Comparison of ENCODE assay signal across 13 mouse cellular contexts in the genomic region with DNA sequence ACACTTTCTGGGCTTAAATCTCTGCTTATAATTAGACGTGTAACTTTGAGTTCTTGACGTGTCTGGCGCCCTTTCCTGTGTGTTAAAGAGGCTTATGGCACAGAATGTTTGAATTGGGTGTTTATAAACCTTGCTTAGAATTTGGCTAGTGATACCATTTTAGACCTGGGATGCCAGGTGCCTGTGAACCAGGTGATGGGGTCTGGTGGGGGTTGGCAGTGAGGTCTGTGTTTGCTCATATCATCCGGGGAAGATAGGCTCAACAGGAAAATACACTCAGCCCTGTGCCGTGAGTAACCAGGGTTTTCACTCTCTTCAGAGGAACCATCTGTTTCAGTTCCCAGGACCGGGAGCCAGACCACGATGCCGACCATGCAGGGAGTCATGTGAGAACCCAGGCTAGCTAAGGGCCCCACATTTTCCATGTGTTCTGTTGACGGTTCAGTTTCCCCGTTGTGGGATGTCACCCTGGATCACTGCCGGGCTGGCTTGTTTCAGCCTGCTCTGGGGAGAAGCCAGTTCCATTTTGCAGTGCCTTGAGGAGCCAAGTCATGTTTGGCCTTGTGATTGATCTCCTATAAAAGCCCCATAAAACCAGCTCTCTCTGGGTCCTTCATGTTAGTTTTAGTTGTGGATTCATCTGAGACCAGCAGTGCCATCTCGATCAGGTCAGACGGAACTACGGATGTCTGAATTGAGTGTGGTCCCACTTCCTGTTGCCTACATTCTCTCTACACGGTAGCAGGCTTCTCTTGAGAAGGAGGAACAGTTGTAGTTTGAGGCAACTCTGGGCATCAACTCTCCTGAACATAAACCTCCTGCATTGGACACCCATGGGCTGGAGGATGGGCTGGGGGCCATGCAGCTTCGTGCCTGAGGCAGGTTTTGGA.
DNase-seq lines count a peak whose midpoint lies in the region; ATAC-seq lines count a peak whose summit lies in the region.
"Had no signal": no experiment of that assay in that cellular context is flagged by ENCODE, and none has a peak within 500 bp of the region (broad histone marks: within the 10 kb centered on the region; RNA-seq: fewer than 3 reads in every experiment).

No protein-coding gene starts in this region.

- DNase-seq in heart, adult 18-20 months, result peak; percentile 44 to 54
- DNase-seq in brain, adult 2 months (ENCODE audit: low read depth, low spot score), result peak; percentile 65
- peak; percentile 91 for DNase-seq in fibroblast of lung, adult 2 months (ENCODE audit: low read depth)
- peak; percentile 48 to 50 for DNase-seq in layer of hippocampus, postnatal 10 days (ENCODE audit: low spot score in 2 of 2)
- no peak for DNase-seq in kidney, postnatal 25 days
- DNase-seq in left cerebral cortex, adult 8-10 months (ENCODE audit: low spot score in 2 of 2), result no peak
- DNase-seq: kidney, adult 9 months had no signal

- H3K9ac ChIP-seq in heart, embryonic 12.5 days, result no peak overlapping the region
- no peak overlapping the region for H3K9ac ChIP-seq in midbrain, embryonic 16.5 days (ENCODE audit: low read depth, low read length)
- H3K9ac ChIP-seq: limb, embryonic 12.5 days; stomach, embryonic 15.5 days had no signal

- no peak overlapping the region for H3K27ac ChIP-seq in heart, embryonic 12.5 days (ENCODE audit: poor library complexity, severe bottlenecking)
- no peak overlapping the region for H3K27ac ChIP-seq in midbrain, embryonic 16.5 days (ENCODE audit: low read length)
- H3K27ac ChIP-seq: heart, adult 2 months; limb, embryonic 12.5 days had no signal

- WGBS in heart, embryonic 12.5 days, result 84% methylated on average over 16 of the region's 16 CpGs
- 94% methylated on average over 16 of the region's 16 CpGs for WGBS in midbrain, embryonic 16.5 days

- peaks cover 26% of the 10 kb centered on the region for H3K36me3 ChIP-seq in heart, embryonic 12.5 days
- no peaks in the 10 kb centered on the region for H3K36me3 ChIP-seq in midbrain, embryonic 16.5 days (ENCODE audit: control insufficient read depth, insufficient read depth, low read length)
- H3K36me3 ChIP-seq: stomach, embryonic 15.5 days had no signal

- no peak for ATAC-seq in heart, embryonic 12.5 days (ENCODE audit: insufficient number of reproducible peaks, low FRiP score)
- no peak for ATAC-seq in midbrain, embryonic 16.5 days

- H3K4me1 ChIP-seq in heart, embryonic 12.5 days (replicated peaks), result peaks cover 4% of the 10 kb centered on the region; the same call in 1 of the 2 replicates
- no peaks in the 10 kb centered on the region for H3K4me1 ChIP-seq in midbrain, embryonic 16.5 days (ENCODE audit: control insufficient read depth, insufficient read depth, low read length)
- H3K4me1 ChIP-seq: stomach, embryonic 15.5 days had no signal

- no peak overlapping the region for H3K4me3 ChIP-seq in heart, embryonic 12.5 days
- H3K4me3 ChIP-seq in midbrain, embryonic 16.5 days (ENCODE audit: low read depth, low read length), result no peak overlapping the region
- H3K4me3 ChIP-seq: heart, adult 2 months; limb, embryonic 12.5 days; stomach, embryonic 15.5 days had no signal

- no peak overlapping the region for H3K4me2 ChIP-seq in heart, embryonic 12.5 days
- no peak overlapping the region for H3K4me2 ChIP-seq in midbrain, embryonic 16.5 days (ENCODE audit: low read length)
- H3K4me2 ChIP-seq: limb, embryonic 12.5 days; stomach, embryonic 15.5 days had no signal

- H3K27me3 ChIP-seq in heart, embryonic 12.5 days (replicated peaks), result no peaks in the 10 kb centered on the region
- no peaks in the 10 kb centered on the region for H3K27me3 ChIP-seq in midbrain, embryonic 16.5 days (ENCODE audit: control insufficient read depth, insufficient read depth, low read depth, low read length)
- H3K27me3 ChIP-seq: CH12.LX; limb, embryonic 12.5 days; stomach, embryonic 15.5 days had no signal

- peaks cover 5% of the 10 kb centered on the region for H3K9me3 ChIP-seq in heart, embryonic 12.5 days (replicated peaks)
- no peaks in the 10 kb centered on the region for H3K9me3 ChIP-seq in midbrain, embryonic 16.5 days (replicated peaks; ENCODE audit: control insufficient read depth, low read length, poor library complexity, severe bottlenecking)
- H3K9me3 ChIP-seq: limb, embryonic 12.5 days; stomach, embryonic 15.5 days had no signal

Comparison
In these comparisons a context has a peak if more than half of its experiments do, and no peak if none do; other contexts are left out.
1. DNase-seq: peak in heart, adult 18-20 months (2 of 2), brain, adult 2 months (single experiment), fibroblast of lung, adult 2 months (single experiment) and layer of hippocampus, postnatal 10 days (2 of 2); none in kidney, postnatal 25 days (0 of 2) and left cerebral cortex, adult 8-10 months (0 of 2).